Mouse (Mus musculus) myocyte (in vitro differentiated cells): ENCODE data around the gene Ift88.

Experiments used
- E2F4 ChIP-seq: IDR thresholded peaks from one replicate; pipeline ENCODE4 v1.6.1; 2011; ENCODE audit warnings: mild to moderate bottlenecking, control low read depth, moderate library complexity; ENCODE audit not compliant: insufficient read depth
- MYOD1 ChIP-seq, 3 experiments: IDR thresholded peaks; one replicate each; pipeline ENCODE4 v1.6.1; 2011; ENCODE audit warnings: control low read depth in 2 of 3, low read depth in 2 of 3, mild to moderate bottlenecking in 2 of 3, moderate library complexity in 1 of 3; ENCODE audit not compliant: insufficient read length in 2 of 3, control insufficient read depth in 1 of 3
- POLR2A ChIP-seq: IDR thresholded peaks from one replicate; pipeline ENCODE4 v1.6.1; 2011; ENCODE audit warnings: low read depth, mild to moderate bottlenecking, control low read depth, moderate library complexity; ENCODE audit not compliant: insufficient read length
- POLR2AphosphoS2 ChIP-seq: IDR thresholded peaks from one replicate; pipeline ENCODE4 v1.6.1; 2011; ENCODE audit warnings: low read depth, control low read depth; ENCODE audit not compliant: insufficient read length

DNA sequence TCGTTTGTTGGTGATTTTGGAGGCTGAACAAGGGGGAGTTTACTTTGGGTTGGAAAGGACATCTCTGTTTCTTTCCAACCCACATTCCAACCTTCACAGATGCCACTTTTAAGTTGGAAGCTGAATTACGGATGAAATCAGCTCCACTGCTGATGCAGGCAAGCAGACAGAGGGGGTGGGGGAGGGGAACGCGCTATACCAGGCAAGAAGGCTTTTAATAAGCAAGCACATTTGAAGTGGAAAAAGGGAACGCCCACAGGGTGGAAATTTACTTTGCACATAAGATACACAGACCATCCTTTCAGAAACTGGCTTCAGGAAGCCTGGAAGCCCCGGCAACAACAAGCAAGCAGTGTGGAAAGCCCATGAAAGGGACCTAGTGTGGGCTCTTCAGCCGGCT, 11.7 kb upstream of the Ift88 start:
- no peak for TF ChIP-seq POLR2AphosphoS2
- TF ChIP-seq POLR2A: no peak
- no peak for TF ChIP-seq MYOD1 (IDR thresholded peaks at IDR 0.05; ENCODE audit: control insufficient read depth in 1 of 3, insufficient read length in 2 of 3, low read depth in 2 of 3)
- TF ChIP-seq E2F4: no peak
